Mouse (Mus musculus) gastrocnemius, postnatal 25 days (tissue): ENCODE measurements around the gene Zfp398. TPM values are rescaled to one million over a fixed set of nuclear protein-coding genes. Genes with fewer than 3 reads are reported as not detected.
"Not testable (repeated sequence)": the region's sequence is repeated elsewhere in the genome, so short reads cannot be mapped to it uniquely, and the experiment has no call there.

Experiments
- DNase-seq: peaks from one replicate; pipeline ENCODE4 v3.0.0; 2022
- total RNA-seq, 2 experiments: library from RNA; stranded (reverse); gene quantifications; 1 replicate in 1 of 2; 2 replicates in 1 of 2; pipeline ENCODE4 v1.2.3; 2021

Gene Zfp398
- total RNA-seq, 2 experiments from 2014 or later, result 4.7 to 4.8 TPM

- DNase-seq, result no peak
Observed at GRCm38 (mm10) chr6:47827462-47827861, 8.0 kb upstream of the Zfp398 start.

DNA sequence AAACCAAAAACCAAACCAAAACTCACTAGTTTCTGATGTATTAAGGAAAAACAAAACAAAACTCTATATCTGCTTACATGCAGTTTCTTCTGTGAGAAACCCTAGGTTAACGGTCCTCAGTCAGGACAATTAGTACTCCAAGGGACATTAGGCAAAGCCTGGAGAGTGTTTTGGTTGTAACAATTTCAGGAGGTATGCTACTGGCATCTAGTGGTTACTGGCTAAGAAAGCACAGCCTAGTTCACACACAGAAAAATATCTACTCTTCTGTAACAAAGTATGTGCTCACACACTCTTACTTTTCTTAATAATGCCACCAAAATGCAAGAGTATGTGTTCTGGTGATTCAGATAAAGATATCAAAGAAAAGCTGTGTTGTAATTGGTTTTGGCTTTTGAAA, 6.5 kb upstream of the Zfp398 start:
- no peak for DNase-seq

DNA sequence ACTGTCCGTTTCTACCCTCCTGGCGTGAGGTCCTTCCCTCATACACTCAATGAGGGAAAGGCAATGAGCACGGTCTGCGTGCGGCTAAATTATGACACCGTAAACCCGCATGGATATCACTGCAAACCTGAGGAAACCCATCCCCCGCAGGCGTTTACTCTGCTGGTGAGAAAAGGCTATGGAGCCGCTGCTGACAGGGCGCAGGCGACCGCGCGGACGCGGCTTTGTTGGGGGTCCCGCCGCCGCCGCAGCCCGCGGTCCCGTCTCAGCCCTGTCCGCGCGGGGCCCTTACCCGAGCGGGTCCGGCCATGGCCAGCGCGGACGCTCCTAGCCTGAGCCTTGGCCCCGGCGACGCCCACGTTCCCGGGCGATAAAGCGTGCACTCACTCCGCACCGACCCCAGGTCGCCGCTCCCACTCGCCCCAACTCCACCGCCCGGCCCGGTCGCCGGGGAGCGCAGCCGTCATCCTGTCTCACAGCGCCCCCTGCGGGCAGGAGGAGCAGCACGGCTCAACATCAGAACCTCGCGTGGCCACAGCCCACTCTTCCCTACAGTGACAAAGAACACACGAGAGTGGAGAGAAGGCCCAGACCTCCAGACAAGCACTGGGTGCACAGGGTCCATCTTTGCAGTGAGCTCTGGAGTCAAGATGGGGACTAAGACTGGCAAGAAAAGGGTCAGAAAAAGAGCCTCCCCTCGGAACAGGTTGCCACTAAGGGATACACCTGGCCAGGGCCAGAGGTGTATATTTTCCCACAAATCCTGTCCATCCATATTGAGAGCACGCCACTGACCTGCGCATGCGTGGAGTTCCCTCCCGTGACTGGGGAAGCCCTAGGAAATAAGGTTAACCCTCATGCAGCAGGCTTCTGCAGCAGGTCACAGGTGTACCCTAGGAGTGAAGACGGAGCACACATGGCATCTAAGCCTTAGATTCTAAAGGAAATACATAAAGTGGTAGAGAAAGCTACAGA, 5.1 kb upstream of the Zfp398 start, which contains the start of gene Zfp786:
TSS of gene Zfp786 (minus strand) at position 764 of the 975 bp plus-strand sequence.
- DNase-seq, result peak; percentile 82

DNA sequence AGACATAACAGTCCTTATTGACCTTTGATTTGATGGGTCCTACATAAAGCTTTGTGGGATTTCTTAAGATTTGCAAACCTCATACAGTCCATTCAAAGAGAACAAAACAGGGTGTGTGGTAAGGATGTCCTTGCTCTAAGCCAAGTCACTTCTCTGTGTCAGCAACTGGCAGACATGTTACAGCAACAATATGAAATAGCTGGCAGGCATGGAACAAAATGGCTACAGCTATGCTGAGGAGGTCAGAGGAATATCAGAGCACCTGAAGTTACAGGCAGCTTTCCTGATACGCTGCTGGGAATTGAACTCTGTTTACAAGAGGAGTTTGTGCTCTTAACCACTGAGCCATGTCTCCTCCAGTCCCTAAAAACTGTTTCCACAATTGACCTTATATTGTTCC, 3.2 kb upstream of the Zfp398 start:
- no peak for DNase-seq

GRCm38 (mm10) chr6:47835984-47836521, 592 bp downstream of the Zfp398 start:
- peak; percentile 31 for DNase-seq

DNA sequence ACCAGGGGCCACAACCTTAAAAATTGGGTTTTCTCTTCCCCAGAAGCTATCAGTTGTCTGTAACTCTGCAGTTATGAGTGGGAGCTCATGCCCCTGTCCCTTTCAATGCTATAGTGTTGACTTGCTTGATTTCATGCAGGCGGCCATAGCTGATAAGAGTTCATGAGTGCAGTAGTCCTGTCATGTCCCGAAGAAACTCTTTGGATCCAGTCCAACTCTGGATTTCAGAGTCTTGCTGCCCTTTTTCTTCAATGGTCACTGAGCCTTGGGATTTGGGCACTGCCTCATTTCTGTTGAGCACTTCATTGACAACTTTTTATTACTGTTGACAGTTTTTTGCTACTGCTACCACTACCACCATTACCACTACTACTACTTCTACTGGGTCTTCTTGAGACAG, 2.2 kb downstream of the Zfp398 start:
- DNase-seq, result no peak

DNA sequence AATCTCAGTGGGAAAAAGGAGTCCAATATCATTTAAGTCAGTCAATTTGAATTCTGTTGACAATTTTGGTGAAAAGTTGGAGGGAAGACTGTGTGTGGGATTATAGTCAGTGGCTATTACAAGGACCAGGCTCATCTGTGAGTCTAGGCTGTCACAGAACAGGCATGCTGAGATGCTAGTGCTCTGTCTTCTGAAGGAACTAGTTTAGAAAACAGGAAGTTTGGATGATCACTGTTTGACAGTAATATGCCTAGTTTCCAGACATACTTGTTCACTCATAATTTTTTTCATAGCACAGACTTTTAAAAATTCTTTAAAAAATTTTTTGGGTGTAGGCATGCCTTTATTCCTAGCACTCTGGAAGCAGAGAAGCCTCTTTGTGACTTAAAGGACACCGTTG, 5.6 kb downstream of the Zfp398 start:
- no peak for DNase-seq

DNA sequence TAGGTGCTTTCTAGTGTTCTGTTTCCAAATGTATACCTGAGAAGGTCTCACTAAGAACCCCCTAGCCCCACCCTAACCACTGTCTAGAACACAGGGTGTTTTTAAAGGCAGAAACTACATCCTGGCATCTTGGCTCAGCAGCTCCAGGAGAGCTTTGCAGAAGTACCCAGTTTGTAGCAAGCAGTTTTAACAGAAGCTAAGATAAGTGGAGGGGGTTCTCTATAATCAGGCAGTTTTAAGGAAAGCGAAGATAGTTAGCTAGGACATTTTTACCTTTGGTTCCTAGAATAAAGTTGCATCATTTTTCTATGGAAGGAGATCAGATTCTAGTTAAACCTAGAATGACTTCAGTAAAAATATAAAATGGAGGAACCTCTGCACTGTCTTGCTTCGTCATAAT, 6.4 kb downstream of the Zfp398 start:
- no peak for DNase-seq

DNA sequence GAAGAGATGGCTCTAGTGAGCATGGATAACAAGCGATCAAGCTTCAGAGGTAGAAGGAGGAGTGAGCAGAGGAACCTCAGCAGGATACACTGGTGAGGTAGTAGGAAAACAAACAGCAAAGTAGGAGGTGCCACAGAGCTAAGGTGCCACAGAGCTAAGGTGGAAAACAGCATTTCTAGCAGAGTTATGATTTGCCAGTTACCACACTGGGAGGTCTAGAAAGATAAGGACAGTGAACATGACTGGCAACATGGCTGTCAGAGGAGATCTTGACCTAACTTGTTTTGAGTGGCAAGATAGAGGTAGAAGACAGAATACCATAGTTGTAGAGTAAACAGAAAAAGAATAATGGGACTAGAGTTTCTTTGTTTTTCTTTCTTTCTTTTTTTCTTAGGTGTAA, 6.9 kb downstream of the Zfp398 start:
- DNase-seq, result no peak

GRCm38 (mm10) chr6:47845779-47846178, 10.3 kb downstream of the Zfp398 start:
- DNase-seq, result no peak

GRCm38 (mm10) chr6:47857241-47857640, 21.8 kb downstream of the Zfp398 start:
- no peak for DNase-seq

DNA sequence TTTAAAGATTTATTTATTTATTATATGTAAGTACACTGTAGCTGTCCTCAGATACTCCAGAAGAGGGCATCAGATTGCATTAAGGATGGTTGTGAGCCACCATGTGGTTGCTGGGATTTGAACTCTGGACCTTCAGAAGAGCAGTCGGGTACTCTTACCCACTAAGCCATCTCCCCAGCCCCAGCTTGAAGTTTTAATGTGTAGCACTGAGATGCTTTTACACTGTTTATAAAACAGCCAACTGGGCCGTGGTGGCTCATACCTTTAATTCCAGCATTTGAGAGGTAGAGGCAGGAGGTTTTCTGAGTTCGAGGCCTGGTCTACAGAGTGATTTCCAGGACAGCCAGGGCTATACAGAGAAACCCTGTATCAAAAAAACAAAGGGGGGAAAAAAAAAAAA, 22.3 kb downstream of the Zfp398 start:
- not testable (repeated sequence) for DNase-seq

DNA sequence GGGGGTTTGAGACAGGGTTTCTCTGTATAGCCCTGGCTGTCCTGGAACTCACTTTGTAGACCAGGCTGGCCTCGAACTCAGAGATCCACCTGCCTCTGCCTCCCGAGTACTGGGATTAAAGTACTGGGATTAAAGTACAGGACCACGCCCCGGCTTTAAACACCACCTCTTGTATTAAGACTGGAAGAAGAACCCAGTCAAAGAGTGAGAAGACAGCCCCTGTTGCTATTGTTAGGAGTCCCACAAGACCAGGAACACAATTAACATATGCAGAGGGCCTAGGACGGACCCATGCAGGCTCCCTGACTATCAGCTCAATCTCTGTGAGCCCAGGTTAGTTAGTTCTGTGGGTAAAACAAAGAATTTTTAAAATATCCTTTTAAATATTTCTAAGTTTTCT, 36.8 kb downstream of the Zfp398 start:
- no peak for DNase-seq

DNA sequence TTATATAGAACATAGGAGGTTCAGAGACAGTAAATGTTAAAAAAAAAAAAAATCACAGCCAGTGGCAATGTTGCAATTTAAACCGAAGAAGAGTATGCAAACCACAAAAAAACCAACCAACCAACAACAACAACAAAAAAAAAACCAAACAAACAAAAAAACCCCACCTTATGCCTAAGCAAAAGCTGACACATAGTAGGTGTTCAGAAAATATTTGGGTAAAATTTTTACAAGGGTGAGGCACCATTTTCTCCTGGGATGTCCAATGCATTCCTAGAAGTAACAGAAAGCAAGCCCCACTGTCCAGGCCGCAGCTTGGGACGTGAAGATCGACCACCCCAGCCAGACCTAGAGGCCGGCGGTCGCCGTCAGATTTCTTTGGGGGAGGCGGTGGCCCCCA, 41.6 kb downstream of the Zfp398 start, which contains the start of gene Zfp282:
TSS of gene Zfp282 (plus strand) at position 147 of the 400 bp plus-strand sequence.
- DNase-seq, result no peak

DNA sequence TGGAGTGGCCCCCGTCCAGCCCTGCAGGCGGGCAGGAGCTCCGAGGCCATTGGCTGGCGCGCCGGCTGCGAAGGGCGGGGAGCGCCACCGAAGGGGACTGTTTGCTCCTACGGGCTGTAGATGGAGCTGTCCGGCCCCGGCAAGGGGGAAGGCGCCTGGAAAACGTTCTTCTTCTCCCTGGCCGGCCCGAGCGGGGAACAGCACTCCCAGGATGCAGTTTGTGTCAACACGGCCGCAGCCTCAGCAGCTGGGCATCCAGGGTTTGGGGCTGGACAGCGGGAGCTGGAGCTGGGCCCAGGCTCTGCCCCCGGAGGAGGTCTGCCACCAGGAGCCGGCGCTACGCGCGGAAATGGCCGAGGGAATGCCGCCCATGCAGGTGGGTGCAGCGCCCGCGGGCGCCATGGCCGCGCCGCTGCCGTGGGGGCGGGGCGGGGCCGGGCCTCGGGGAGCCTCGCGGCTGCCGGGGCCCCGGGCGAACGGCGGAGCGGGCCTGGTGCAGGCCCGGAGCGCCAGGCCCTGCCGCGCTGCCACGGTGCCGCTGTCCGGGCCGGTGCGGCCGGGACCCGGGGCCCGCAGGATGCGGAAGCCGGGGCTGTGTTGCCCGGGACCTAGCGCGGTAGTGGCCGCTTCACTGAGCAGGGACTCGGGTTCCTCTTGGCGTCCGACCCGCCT, 42.1 kb downstream of the Zfp398 start:
- DNase-seq, result peak; percentile 91

DNA sequence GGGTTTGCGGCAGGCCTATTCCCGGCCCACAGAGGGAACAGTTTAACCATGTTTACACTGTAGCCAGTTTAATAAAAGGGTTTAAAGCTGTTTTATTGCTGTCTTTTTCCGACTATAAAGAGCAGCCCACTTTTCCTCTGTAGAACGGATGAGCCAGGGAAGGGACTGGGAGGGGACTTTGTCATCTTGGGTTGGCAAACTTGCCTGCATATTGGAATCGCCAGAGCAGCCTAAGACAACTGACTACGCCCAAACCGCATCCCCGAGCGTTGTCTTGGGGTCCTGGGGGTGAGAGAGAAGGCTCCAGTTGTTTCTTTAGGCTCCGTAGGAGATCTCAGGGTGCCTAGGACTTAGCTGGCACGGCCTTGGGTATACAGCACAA, 42.7 kb downstream of the Zfp398 start:
- no peak for DNase-seq

DNA sequence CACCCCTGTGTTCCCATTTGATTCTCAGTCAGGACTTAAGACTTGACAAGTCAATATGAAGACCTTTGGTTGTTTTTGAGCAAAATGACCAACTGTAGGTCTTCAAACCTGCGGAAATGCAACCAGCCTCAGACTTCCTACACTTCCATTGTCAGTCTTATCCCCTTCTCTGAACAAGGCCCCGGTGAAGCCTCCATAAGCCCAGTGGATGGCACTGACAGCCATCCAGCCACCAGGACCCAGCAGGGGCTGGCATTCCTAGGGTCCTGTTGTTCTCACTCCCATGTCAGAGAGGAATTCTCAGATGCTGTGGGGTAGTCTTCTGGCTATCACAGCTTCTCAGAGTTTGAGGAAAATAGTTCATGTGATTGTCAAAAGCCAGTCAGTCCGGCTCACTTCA, 43.1 kb downstream of the Zfp398 start:
- no peak for DNase-seq

DNA sequence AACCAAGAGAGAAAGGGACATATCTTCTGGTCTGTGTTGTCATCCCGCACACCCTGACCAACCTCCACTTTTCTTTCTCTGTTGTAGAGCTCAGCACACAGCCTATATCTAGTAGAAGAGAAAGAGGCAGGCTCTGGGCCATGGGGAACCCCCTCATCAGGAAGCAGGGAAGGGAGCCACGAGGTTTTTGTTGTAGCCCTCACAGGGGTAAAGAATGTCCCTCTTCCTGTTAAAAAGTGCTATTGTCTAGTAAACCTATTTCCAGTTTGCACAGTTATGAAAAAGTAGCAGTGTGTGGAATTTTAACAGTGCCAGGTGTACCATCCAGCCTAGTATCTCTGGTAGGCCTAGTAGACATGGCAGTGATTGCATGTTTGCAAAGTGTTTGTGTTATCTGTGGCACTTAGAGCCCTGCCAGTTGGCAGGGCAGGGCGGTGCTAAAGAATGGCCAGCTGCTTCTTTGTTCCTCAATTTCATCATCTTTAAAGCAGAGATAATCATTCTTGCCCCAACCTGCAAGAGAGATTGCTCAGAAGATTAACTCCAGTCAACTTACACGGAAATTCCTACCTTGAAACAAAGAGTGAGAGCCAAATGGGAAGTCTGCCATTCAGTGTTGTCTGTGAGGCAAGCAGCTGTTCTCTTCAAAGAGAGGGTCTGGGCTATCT, 43.7 kb downstream of the Zfp398 start:
- DNase-seq, result no peak

DNA sequence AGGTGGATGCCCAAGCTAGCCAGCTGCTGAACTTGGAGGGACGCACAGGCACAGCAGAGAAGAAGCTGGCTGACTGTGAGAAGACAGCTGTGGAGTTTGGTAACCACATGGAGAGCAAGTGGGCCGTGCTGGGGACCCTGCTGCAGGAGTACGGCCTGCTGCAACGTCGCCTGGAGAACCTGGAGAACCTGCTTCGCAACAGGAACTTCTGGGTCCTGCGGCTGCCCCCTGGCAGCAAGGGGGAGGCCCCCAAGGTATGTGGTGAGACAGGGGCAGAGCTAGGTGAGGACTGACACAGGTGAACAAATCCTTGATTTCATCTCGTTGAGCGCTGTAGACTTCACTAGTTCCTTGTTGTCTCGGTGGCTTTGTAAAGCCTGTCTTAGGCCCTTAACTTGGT, 44.7 kb downstream of the Zfp398 start:
- DNase-seq, result no peak

DNA sequence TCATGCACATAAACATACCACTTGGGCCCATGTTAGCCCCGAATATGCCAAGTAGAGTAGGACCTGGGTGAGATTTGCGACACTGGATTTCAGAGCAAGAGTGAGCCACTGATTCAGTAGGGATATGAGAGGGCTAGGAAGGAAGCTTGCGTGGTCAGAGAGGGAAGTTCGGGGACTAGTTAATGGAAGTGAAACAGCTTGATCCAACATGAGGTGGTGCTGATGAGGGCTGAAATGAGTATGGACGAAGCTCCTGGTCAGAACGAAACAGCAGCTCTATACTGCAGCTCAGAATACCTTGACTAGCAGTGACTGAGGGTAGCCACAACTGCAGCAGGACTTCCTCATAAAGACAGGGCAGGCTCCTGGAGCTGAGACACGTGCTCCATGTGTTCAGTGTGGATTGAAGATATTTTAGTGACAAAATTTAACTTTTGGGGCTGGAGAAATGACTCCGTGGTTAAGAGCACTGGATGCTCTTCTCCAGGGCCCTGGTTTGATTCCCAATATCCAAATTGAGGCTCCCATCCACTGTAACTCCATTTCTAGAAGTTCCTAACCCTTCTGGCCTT, 53.4 kb downstream of the Zfp398 start:
- DNase-seq, result no peak

GRCm38 (mm10) chr6:47899416-47899815, 64.0 kb downstream of the Zfp398 start:
- no peak for DNase-seq

GRCm38 (mm10) chr6:47903587-47903986, 68.1 kb downstream of the Zfp398 start:
- DNase-seq, result no peak
